ENCODE assay signal across 8 mouse cellular contexts in the genomic region with DNA sequence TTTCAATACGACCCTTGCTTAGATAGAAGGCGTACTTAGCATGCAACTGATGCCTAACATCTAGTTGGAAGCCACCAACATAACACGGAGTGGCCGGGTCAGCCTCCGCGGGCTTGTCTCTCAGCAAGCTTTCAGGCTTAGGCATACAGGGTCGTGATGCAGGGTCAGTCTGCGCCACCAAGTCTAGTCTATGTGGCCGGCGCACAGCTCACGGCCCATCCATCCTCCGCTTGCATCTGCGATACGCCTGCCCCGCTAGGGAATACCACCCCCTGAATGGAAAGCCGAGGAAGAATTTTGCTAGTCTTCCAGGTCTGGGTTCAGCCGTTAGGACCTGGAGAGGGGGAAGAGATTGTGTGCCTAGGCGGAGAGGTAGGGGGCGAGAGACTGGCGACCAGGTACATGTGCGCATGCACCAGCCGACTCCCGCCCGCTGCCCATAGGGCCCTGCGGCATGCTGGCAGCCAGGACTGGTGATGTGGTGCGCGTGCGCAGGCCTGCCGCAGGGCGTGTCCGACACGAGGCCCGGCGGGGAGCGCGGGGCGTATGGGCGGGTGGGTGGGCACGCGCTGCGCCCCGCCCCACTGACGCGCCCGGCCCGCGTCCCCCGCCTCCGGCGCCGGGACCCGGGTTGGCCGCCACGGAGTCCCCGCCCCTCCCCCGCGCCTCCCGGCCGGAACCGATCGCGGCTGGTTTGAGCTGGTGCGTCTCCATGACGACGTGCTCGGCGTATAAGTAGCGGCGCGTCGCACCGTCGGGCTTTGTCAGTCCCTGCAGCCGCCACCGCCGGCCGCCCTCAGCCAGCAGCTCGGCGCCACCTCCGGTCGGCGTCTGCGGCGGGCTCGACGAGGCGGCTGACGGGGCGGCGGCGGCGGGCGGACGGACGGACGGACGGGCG. TPM values are rescaled to one million over a fixed set of nuclear protein-coding genes. Genes with fewer than 3 reads are reported as not detected.
A peak's percentile ranks its signal among the peaks of the same experiment; 100 is the strongest.
DNase-seq lines count a peak whose midpoint lies in the region; ATAC-seq and TF ChIP-seq lines count a peak whose summit lies in the region.

A gene (plus strand): TSS at position 586 of the 898 bp plus-strand sequence.

- H3K9ac ChIP-seq in MEL (ENCODE audit: control insufficient read depth, low read depth, low read length, poor library complexity, severe bottlenecking), result peak within 1 kb of the TSS; percentile 98
- peak within 1 kb of the TSS; percentile 71 for H3K9ac ChIP-seq in lung, postnatal 0 days (replicated peaks; ENCODE audit: low read depth)

- WGBS in cerebellum, adult 2 months, result 1% methylated on average over 96 of the region's 98 CpGs
- under 1% methylated on average over 56 of the region's 98 CpGs for WGBS in lung, postnatal 0 days

- H3K9me3 ChIP-seq in MEL (replicated peaks; ENCODE audit: insufficient read depth, low read length), result no peaks in the 10 kb centered on the region
- no peaks in the 10 kb centered on the region for H3K9me3 ChIP-seq in lung, postnatal 0 days (ENCODE audit: low read length)

- peak within 1 kb of the TSS; percentile 82 for H3K27ac ChIP-seq in MEL (ENCODE audit: control insufficient read depth, low read depth, low read length)
- H3K27ac ChIP-seq in cerebellum, adult 2 months (ENCODE audit: insufficient read depth, low read length), result peak within 1 kb of the TSS; percentile 84
- H3K27ac ChIP-seq in lung, postnatal 0 days (ENCODE audit: low read length), result peak within 1 kb of the TSS; percentile 76

- TF ChIP-seq EP300 in MEL (IDR thresholded peaks at IDR 0.05; ENCODE audit: low read depth in 1 of 2, low read length in 2 of 2), result no peak; a peak in 1 of 4 replicates
- no peak for TF ChIP-seq EP300 in lung, postnatal 0 days (IDR thresholded peaks at IDR 0.05)

- peak; percentile 96 for DNase-seq in MEL (ENCODE audit: low read depth, low spot score)
- peak; percentile 96 to 98 for DNase-seq in cerebellum, adult 2 months
- DNase-seq in forelimb bud, embryonic 11.5 days (ENCODE audit: low read depth, low spot score), result peak; percentile 97
- peak; percentile 98 for DNase-seq in layer of hippocampus, adult 9-11 months
- DNase-seq in lung, postnatal 0 days (ENCODE audit: low spot score), result peak; percentile 98
- DNase-seq in ovary, postnatal 14 days (ENCODE audit: low spot score), result peak; percentile 98
- peak; percentile 100 for DNase-seq in thymus, postnatal 14 days

- no peaks in the 10 kb centered on the region for H3K27me3 ChIP-seq in MEL (ENCODE audit: control insufficient read depth in 1 of 2, insufficient read depth in 2 of 2, low read length in 2 of 2)
- H3K27me3 ChIP-seq in cerebellum, adult 2 months (ENCODE audit: control insufficient read depth, insufficient read depth, low read length), result no peaks in the 10 kb centered on the region
- H3K27me3 ChIP-seq in lung, postnatal 0 days (replicated peaks; ENCODE audit: insufficient read depth, low read length), result no peaks in the 10 kb centered on the region

- TF ChIP-seq CTCF in MEL (IDR thresholded peaks at IDR 0.05 in 2 of 3, conservative IDR thresholded peaks at IDR 0.05 in 1 of 3; ENCODE audit: control insufficient read depth in 1 of 3, insufficient read depth in 1 of 3, low read depth in 2 of 3, low read length in 3 of 3, poor library complexity in 1 of 3, severe bottlenecking in 1 of 3), result no peak
- no peak for TF ChIP-seq CTCF in cerebellum, adult 2 months (IDR thresholded peaks at IDR 0.05; ENCODE audit: borderline replicate concordance, insufficient read depth, low read depth, low read length)
- peak; percentile 50 for TF ChIP-seq CTCF in lung, postnatal 0 days (IDR thresholded peaks at IDR 0.05)

- ATAC-seq in hematopoietic stem cell, adult 5-6 weeks (replicated peaks in 1 of 2; ENCODE audit: insufficient read depth in 1 of 2, low FRiP score in 2 of 2, low TSS enrichment in 1 of 2, low read depth in 1 of 2, poor library complexity in 2 of 2, severe bottlenecking in 2 of 2), result peak; percentile 84 to 85
- peak; percentile 97 for ATAC-seq in lung, postnatal 0 days

- peak within 1 kb of the TSS; percentile 96 to 97 for H3K4me3 ChIP-seq in MEL (ENCODE audit: control insufficient read depth in 1 of 2, insufficient read depth in 1 of 2, low read depth in 2 of 2, low read length in 2 of 2)
- H3K4me3 ChIP-seq in cerebellum, adult 2 months (replicated peaks; ENCODE audit: insufficient read depth, low read depth, low read length), result peak within 1 kb of the TSS; percentile 87
- peak within 1 kb of the TSS; percentile 69 for H3K4me3 ChIP-seq in lung, postnatal 0 days (ENCODE audit: low read depth, low read length)

- peak within 1 kb of the TSS; percentile 93 for H3K4me2 ChIP-seq in lung, postnatal 0 days (replicated peaks; ENCODE audit: low read depth, low read length)

- peaks cover 34% of the 10 kb centered on the region for H3K79me2 ChIP-seq in MEL (ENCODE audit: control insufficient read depth, insufficient read depth, low read length, poor library complexity)

- peaks cover 10 to 42% of the 10 kb centered on the region in 2 experiments for H3K36me3 ChIP-seq in MEL (ENCODE audit: control insufficient read depth in 1 of 2, insufficient read depth in 2 of 2, low read length in 2 of 2)
- peaks cover 8% of the 10 kb centered on the region; the same call in 1 of the 2 replicates for H3K36me3 ChIP-seq in lung, postnatal 0 days (ENCODE audit: insufficient read depth, low read length)

- no peak for TF ChIP-seq RAD21 in MEL (IDR thresholded peaks at IDR 0.05; ENCODE audit: low read depth, low read length)

- peaks cover 17 to 24% of the 10 kb centered on the region in 2 experiments for H3K4me1 ChIP-seq in MEL (ENCODE audit: control insufficient read depth in 1 of 2, insufficient read depth in 2 of 2, low read length in 2 of 2)
- no peaks in the 10 kb centered on the region for H3K4me1 ChIP-seq in cerebellum, adult 2 months (ENCODE audit: control insufficient read depth, insufficient read depth, low read length)
- H3K4me1 ChIP-seq in lung, postnatal 0 days (ENCODE audit: insufficient read depth, low read depth, low read length), result peaks cover 4% of the 10 kb centered on the region; the same call in 1 of the 2 replicates

- peak; percentile 13 to 83; a peak in 3 of 4 replicates for TF ChIP-seq POLR2A in MEL (IDR thresholded peaks at IDR 0.05; ENCODE audit: control insufficient read depth in 1 of 2, insufficient read depth in 1 of 2, low read depth in 1 of 2, low read length in 2 of 2, poor library complexity in 1 of 2)
- peak; percentile 83 for TF ChIP-seq POLR2A in cerebellum, adult 2 months (IDR thresholded peaks at IDR 0.05; ENCODE audit: borderline replicate concordance, insufficient read depth, low read length)

TF ChIP-seq in MEL, 35 proteins besides CTCF, POLR2A, EP300 and RAD21 (continues in another document):
- TF ChIP-seq SMC3 (IDR thresholded peaks at IDR 0.05; ENCODE audit: low read depth, low read length) (no peak), ELF1 (IDR thresholded peaks at IDR 0.05; ENCODE audit: low read depth, low read length) (0 out of 2 replicates have a peak, but pooled peaks have one; percentile 39), POLR2AphosphoS5 (IDR thresholded peaks at IDR 0.05; ENCODE audit: borderline replicate concordance, low read depth, low read length) (peak; percentile 87; the same call in 1 of the 2 replicates), KAT2A (conservative IDR thresholded peaks at IDR 0.05; ENCODE audit: low read depth, low read length) (no peak; the same call in 1 of the 2 replicates), UBTF (IDR thresholded peaks at IDR 0.05; ENCODE audit: borderline replicate concordance, insufficient read depth, low read depth, low read length) (no peak), MAX (IDR thresholded peaks at IDR 0.05; ENCODE audit: low read length) (peak; percentile 79), MAFK (IDR thresholded peaks at IDR 0.05; ENCODE audit: borderline replicate concordance, low read depth, low read length) (no peak), E2F4 (IDR thresholded peaks at IDR 0.05; ENCODE audit: borderline replicate concordance, low read depth, low read length) (no peak), BHLHE40 (IDR thresholded peaks at IDR 0.05; ENCODE audit: borderline replicate concordance, low read depth, low read length) (no peak), POLR2AphosphoS2 (IDR thresholded peaks at IDR 0.05; ENCODE audit: low read length) (peak; percentile 84), USF2 (IDR thresholded peaks at IDR 0.05; ENCODE audit: borderline replicate concordance in 1 of 2, insufficient read depth in 1 of 2, low read depth in 1 of 2, low read length in 2 of 2) (no peak), MEF2A (IDR thresholded peaks at IDR 0.05; ENCODE audit: extremely low read depth, insufficient replicate concordance, low read depth, low read length, poor library complexity, severe bottlenecking) (no peak), JUND (IDR thresholded peaks at IDR 0.05; ENCODE audit: low read depth, low read length) (no peak), MYB (IDR thresholded peaks at IDR 0.05; ENCODE audit: low read depth, low read length) (no peak), ZMIZ1 (IDR thresholded peaks at IDR 0.05; ENCODE audit: low read depth, low read length) (peak; percentile 83; the same call in 1 of the 2 replicates), GABPA (IDR thresholded peaks at IDR 0.05; ENCODE audit: low read depth, low read length) (no peak), NELFE (IDR thresholded peaks at IDR 0.05; ENCODE audit: low read depth, low read length) (peak; percentile 78), HCFC1 (IDR thresholded peaks at IDR 0.05; ENCODE audit: low read depth, low read length) (peak; percentile 75), RCOR1 (IDR thresholded peaks at IDR 0.05; ENCODE audit: low read depth, low read length) (no peak), MXI1 (IDR thresholded peaks at IDR 0.05; ENCODE audit: low read depth, low read length) (no peak; the same call in 1 of the 2 replicates), TCF12 (IDR thresholded peaks at IDR 0.05; ENCODE audit: low read depth, low read length) (peak; percentile 66), SIN3A (IDR thresholded peaks at IDR 0.05; ENCODE audit: low read length) (peak; percentile 77; the same call in 1 of the 2 replicates), ETS1 (IDR thresholded peaks at IDR 0.05; ENCODE audit: low read depth, low read length) (0 out of 2 replicates have a peak, but pooled peaks have one; percentile 15), ZC3H11A (IDR thresholded peaks at IDR 0.05; ENCODE audit: low read depth, low read length) (no peak), ZKSCAN1 (IDR thresholded peaks at IDR 0.05; ENCODE audit: low read depth, low read length) (no peak), CHD1 (IDR thresholded peaks at IDR 0.05; ENCODE audit: low read depth, low read length) (no peak), TBP (IDR thresholded peaks at IDR 0.05; ENCODE audit: low read depth, low read length) (peak; percentile 89)

RNA-seq across cellular contexts. Expression of the gene that starts here (rescaled TPM):
- total RNA-seq in MEL (2012; rRNA removed), result 591 and 677 TPM in 2 replicates
- 100 to 1,000 TPM; 639 to 720 TPM for polyA plus RNA-seq in MEL (2012; ENCODE audit: insufficient read depth in 1 of 2, insufficient read length in 2 of 2, low read depth in 1 of 2, low replicate concordance in 2 of 2, missing spikeins in 1 of 2)
- polyA plus RNA-seq in cerebellum, adult 2 months (2012; rRNA removed), result 108 and 115 TPM in 2 replicates
- 385 and 563 TPM in 2 replicates for total RNA-seq in hematopoietic stem cell, adult 5-6 weeks (2017)
- 42.0 and 43.6 TPM in 2 replicates for polyA plus RNA-seq in lung, postnatal 0 days (2015; fragmentation: Nextera tagmentation; extraction: Ambion mirVana)

Comparison
In these comparisons a context has a peak if more than half of its experiments do, and no peak if none do; other contexts are left out.
1. Peak in every context shown above with its lines: DNase-seq, ATAC-seq, H3K4me3 ChIP-seq and H3K27ac ChIP-seq.